Mouse (Mus musculus) gastrocnemius, postnatal 4 days (tissue): ENCODE measurements around the gene Vps33a. TPM values are rescaled to one million over a fixed set of nuclear protein-coding genes. Genes with fewer than 3 reads are reported as not detected.
A peak's percentile ranks its signal among the peaks of the same experiment; 100 is the strongest.
"Not testable (repeated sequence)": the region's sequence is repeated elsewhere in the genome, so short reads cannot be mapped to it uniquely, and the experiment has no call there.

Experiments
- DNase-seq, 2 experiments: peaks; one replicate each; pipeline ENCODE4 v3.0.0; 2021 to 2022; ENCODE audit warnings: low spot score in 2 of 2, mixed read lengths in 2 of 2
- total RNA-seq, 2 experiments: library from RNA; stranded (reverse); gene quantifications; 2 replicates each; pipeline ENCODE4 v1.2.3; 2021

Gene Vps33a
- total RNA-seq, 2 experiments from 2014 or later, result 31.5 to 31.9 TPM

- DNase-seq, result peak in 1 of 2 experiments; percentile 4
Measured at GRCm38 (mm10) chr5:123525281-123525680, 47.6 kb downstream of the Vps33a start, which contains the start of gene Gm49027. Gm49027 (minus strand) TSS chr5:123525488.

- DNase-seq, result no peak
Measured at GRCm38 (mm10) chr5:123524393-123524750, 48.5 kb downstream of the Vps33a start.

- DNase-seq, result peak; percentile 92 to 99
Measured at GRCm38 (mm10) chr5:123523692-123524392, 49.0 kb downstream of the Vps33a start, which contains the start of gene Diablo. Diablo (minus strand) TSS chr5:123524176.

- DNase-seq, result peak in 1 of 2 experiments; percentile 13
Measured at GRCm38 (mm10) chr5:123522166-123522565, 50.7 kb downstream of the Vps33a start.

- peak in 1 of 2 experiments; percentile 1 for DNase-seq
Measured at GRCm38 (mm10) chr5:123521621-123522020, 51.2 kb downstream of the Vps33a start.

DNA sequence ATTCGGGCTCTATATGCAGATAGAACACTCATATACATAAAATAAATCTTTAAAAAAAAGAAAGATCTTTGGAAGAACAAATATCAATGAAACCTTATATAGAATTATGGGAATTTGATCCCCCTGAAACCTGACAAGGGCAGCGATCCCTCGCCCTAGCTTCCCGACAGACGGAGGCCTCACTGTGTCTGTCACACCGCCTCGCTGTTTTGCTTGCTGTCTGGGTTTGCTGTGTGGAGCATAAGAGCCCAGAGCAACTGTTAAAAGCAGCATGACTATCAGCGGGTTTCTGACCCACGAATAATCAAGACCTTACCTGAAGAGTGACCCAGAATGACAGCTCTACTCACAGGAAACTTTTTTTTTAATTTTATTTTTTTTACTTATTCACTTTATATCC lies 52.2 kb downstream of the Vps33a start:
- peak in 1 of 2 experiments; percentile 3 for DNase-seq

- no peak for DNase-seq
Measured at GRCm38 (mm10) chr5:123514871-123515270, 58.0 kb downstream of the Vps33a start.

DNA sequence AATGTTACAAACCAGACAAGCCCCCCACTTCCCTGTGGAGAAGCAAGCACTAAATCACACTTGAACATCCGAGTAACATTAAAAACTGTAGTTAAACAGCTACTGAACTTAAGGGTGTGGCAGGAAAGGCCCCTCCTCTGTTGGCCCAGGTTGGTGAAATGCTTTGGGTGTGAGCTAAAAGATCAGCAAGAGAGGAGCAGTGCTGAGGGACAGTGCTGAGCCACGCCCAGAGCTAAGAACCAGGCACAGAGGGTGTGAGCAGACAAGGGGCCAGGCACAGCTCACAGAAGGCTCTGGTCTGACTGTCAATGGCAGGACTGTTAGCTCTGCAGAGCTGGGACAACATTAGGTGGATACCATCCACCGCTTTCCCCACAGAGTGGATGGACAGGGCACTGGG lies 60.7 kb downstream of the Vps33a start:
- no peak for DNase-seq

- not testable (repeated sequence) for DNase-seq
Measured at GRCm38 (mm10) chr5:123511426-123511825, 61.4 kb downstream of the Vps33a start.

- no peak for DNase-seq
Measured at GRCm38 (mm10) chr5:123510160-123510559, 62.7 kb downstream of the Vps33a start, which contains the start of gene B3gnt4. B3gnt4 (plus strand) TSS chr5:123510460.

DNA sequence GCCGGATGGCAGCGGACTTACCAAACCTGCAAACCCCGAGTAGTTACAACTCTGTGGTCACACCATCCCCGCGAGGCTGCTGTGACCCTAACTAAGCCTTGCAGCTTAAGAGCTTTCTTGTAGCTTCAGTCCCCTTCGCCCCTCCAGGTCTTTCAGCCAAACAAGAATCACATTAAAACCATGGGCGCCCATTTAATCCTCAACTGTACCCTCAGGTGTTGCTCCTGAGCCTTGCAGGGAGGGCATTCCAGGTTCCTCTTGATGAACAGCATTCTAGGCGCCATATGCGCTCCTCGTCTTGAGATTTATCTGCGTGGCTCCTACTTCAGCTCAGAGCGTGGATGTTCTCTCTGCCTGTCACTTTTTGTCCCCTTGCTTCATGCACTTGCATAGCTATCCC lies 63.9 kb downstream of the Vps33a start:
- DNase-seq, result no peak

- DNase-seq, result peak in 1 of 2 experiments; percentile 63
Measured at GRCm38 (mm10) chr5:123507936-123508723, 64.7 kb downstream of the Vps33a start.

DNA sequence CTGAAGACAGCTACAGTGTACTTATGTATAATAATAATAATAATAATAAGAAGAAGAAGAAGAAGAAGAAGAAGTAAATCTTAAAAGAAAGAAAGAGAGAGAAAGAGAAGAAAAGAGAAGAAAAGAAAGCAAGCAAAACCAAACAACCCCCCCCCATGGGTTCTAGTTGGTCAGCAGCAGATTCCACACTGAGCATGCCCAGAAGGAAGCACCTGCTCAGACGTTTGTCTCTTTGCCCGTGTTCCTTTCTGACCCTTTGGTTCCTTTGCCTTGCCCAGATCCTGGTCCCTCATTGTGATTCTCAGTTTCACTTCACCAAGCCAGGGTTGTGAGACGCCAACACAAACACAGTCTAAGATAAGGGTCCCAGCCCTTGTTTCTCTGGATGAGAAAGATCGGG lies 70.9 kb downstream of the Vps33a start:
- DNase-seq, result no peak

DNA sequence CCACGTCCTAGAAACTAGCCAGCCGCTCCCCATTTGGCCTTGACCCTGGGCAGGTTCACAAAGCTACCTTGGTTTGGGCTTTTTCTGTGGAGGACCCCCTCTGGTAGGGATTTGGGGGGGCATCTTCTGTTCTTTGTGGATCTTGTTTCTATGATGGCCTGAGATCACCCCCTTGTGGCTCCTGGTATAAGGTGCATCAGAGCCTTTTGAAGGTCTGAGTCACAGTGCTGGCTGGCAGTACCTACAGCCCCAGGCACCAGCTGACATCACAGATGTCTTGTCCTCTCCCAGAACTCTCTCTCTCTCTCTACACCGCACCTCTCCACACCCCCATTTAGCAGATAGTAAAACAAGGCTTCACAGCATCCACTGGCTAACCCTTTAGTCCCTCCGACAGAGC lies 73.1 kb downstream of the Vps33a start:
- DNase-seq, result no peak

DNA sequence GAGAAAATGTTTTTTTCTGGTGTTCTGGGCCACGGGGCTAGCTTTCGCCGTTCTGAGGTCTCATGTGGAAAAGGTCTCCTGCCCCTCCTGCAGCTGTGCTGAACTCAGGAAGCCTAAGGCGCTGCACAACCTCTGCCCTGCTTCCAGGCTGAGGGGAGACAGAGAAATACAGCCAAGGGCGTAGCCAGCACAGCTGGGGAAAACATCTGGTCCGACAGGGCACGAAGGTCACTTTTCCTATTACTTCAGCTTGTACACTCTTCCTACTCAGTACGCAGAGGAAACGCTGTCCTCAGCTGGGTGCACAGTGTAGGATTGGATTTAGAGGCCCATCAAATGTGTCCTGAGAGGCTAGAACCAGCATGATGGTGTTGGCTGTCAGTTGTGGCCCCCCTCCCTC lies 82.9 kb downstream of the Vps33a start:
- DNase-seq, result peak in 1 of 2 experiments; percentile 31

GRCm38 (mm10) chr5:123489112-123489785 lies 83.6 kb downstream of the Vps33a start, which contains the start of the genes Lrrc43 and Il31:
Lrrc43 (plus strand) TSS chr5:123489305.
Il31 (minus strand) TSS chr5:123489489.
- no peak for DNase-seq

- DNase-seq, result no peak
Measured at GRCm38 (mm10) chr5:123487659-123488395, 85.0 kb downstream of the Vps33a start.
